Mouse (Mus musculus) midbrain, embryonic 15.5 days (tissue): ENCODE data around the gene Commd7. TPM values are rescaled to one million over a fixed set of nuclear protein-coding genes. Genes with fewer than 3 reads are reported as not detected.
"Not testable (repeated sequence)": the region's sequence is repeated elsewhere in the genome, so short reads cannot be mapped to it uniquely, and the experiment has no call there.

Experiments used
- ATAC-seq: fragments of 200-750 bp; cut with Nextera tagmentation; replicated peaks from 2 replicates; pipeline ENCODE4 v1.8.0; 2017; ENCODE audit warnings: moderate TSS enrichment
- H3K27ac ChIP-seq: fragments of 300-500 bp; sonication (generic); 2 replicates; pipeline ENCODE4 v1.5.1; 2015; ENCODE audit warnings: mild to moderate bottlenecking, inconsistent platforms
- H3K27me3 ChIP-seq: fragments of 300-500 bp; sonication (generic); replicated peaks from 2 replicates; pipeline ENCODE4 v1.6.1; 2015; ENCODE audit warnings: inconsistent platforms
- H3K36me3 ChIP-seq: fragments of 300-500 bp; sonication (generic); replicated peaks from 2 replicates; pipeline ENCODE4 v1.6.1; 2015; ENCODE audit warnings: inconsistent platforms
- H3K4me1 ChIP-seq: fragments of 300-500 bp; sonication (generic); 2 replicates; pipeline ENCODE4 v1.6.1; 2015; ENCODE audit warnings: inconsistent platforms
- H3K4me2 ChIP-seq: fragments of 300-500 bp; sonication (generic); 2 replicates; pipeline ENCODE4 v1.6.1; 2015; ENCODE audit warnings: inconsistent platforms, mild to moderate bottlenecking, moderate library complexity
- H3K4me3 ChIP-seq: fragments of 300-500 bp; sonication (generic); 2 replicates; pipeline ENCODE4 v1.5.1; 2015; ENCODE audit warnings: mild to moderate bottlenecking, inconsistent platforms
- H3K9ac ChIP-seq: fragments of 300-500 bp; sonication (generic); 2 replicates; pipeline ENCODE4 v1.6.1; 2015; ENCODE audit warnings: mild to moderate bottlenecking, inconsistent platforms
- H3K9me3 ChIP-seq: fragments of 300-500 bp; sonication (generic); 2 replicates; pipeline ENCODE4 v1.6.1; 2016; ENCODE audit warnings: inconsistent platforms
- WGBS: fragments of 180-500 bp; shearing (Covaris S2); methylation state at CpG from one replicate; pipeline ENCODE4 v1.1.7; 2015; ENCODE audit warnings: mixed read lengths; 5-methylcytosine and 5-hydroxymethylcytosine counted together
- polyA plus RNA-seq: library from polyadenylated mRNA; unstranded; fragments of >200 nt; fragmentation: Nextera tagmentation; extraction: Ambion mirVana; gene quantifications from 2 replicates; pipeline ENCODE4 v1.2.1, GENCODE M21; 2015

Gene Commd7
- 94.9 and 98.5 TPM in 2 replicates for polyA plus RNA-seq

DNA sequence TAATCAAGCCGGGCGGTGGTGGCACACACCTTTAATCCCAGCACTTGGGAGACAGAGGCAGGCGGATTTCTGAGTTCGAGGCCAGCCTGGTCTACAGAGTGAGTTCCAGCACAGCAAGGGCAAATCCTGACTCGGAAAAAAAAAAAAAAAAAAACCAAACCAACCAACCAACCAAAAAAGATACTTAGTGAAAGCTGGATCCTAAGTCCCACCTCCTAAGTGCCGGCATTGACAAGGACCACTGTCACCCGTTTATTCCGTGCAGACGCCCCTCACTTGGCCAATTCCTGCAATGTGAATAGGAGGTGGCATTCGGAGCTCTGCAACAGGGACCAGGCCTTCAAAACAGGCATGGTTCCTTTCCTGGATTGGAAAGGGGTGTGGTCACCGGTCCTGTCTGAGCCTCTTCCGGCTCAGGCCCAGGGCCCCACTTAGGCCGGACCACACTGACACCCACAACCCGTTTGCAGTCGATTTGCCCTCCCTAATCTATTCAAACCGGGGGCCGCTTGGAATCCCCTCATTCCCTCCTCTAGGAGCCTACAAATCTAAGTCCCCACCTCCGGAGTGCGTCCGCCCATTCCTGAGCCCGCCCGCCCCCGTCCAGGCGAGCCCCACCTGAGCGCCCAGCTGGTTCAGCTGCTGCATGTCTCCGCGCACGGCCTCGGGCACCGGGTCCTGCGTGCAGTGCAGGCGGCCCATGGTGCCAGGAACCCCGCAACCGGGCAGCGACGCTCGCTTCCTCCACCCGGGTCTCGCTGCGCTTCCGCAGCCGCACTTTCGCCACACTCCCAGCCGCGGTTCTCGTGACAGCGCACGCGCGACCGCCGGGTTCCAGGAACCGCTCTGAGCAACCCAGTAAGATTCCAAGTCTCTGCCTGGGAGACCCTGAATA, at the start of gene Commd7:
Gene Commd7 (minus strand): TSS at position 806 of the 895 bp plus-strand sequence.
- no peaks in the 10 kb centered on the region for H3K27me3 ChIP-seq
- ATAC-seq = peak; percentile 92
- H3K4me2 ChIP-seq = peak within 1 kb of the TSS; percentile 65
- peaks cover 20% of the 10 kb centered on the region for H3K4me1 ChIP-seq
- 5% methylated on average over 53 of the region's 53 CpGs for WGBS
- H3K9me3 ChIP-seq = no peaks in the 10 kb centered on the region
- peak within 1 kb of the TSS; percentile 92 for H3K27ac ChIP-seq
- peak within 1 kb of the TSS; percentile 82 for H3K4me3 ChIP-seq
- peak within 1 kb of the TSS; percentile 91 for H3K9ac ChIP-seq
- peaks cover 12% of the 10 kb centered on the region; the same call in 1 of the 2 replicates for H3K36me3 ChIP-seq

DNA sequence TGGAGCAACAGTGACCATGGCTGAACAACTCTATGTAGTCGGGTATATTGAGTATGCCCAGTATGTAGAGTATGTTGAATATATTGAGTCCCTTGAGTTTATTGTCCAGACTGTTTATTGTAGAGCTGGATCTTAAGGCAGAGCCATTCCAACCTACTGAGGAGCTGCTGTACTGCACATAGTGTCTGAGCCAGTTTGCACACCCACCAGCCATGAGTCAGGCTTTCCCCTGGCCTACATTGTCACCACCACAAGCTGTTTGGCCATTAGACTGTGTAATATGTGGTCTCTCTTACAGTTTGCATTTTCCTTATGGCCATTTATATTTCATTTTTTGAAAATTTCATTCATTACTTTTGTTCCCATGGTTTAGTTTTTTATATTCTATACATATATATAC, 47.4 kb upstream of the Commd7 start:
- Histone ChIP-seq H3K27ac (no peak overlapping the region), H3K9me3 (no peaks in the 10 kb centered on the region), H3K27me3 (no peaks in the 10 kb centered on the region), H3K4me1 (no peaks in the 10 kb centered on the region), H3K4me3 (no peak overlapping the region), H3K4me2 (no peak overlapping the region), H3K36me3 (no peaks in the 10 kb centered on the region), H3K9ac (no peak overlapping the region)
- ATAC-seq = no peak
- WGBS = 94% methylated on average over 1 of the region's 1 CpGs

DNA sequence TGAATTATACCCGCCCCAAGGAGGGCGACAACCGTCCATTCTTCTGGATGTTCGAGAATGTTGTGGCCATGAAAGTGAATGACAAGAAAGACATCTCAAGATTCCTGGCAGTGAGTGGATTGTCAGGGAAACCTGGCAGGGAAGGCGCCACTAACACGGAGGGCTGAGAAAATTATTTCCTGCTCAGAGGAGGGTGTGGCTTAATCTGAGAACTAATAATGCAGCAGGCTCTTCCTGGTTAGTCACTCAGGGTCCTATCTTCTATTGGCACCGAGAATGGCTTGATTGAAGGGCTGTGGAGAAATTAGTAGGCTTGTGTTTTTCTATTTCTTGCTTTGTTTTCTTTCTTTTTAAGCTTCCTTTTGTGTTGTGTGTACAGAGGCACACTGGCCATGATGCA, 45.0 kb upstream of the Commd7 start:
- Histone ChIP-seq H3K4me2 (no peak overlapping the region), H3K4me1 (no peaks in the 10 kb centered on the region), H3K27ac (no peak overlapping the region), H3K36me3 (no peaks in the 10 kb centered on the region), H3K4me3 (no peak overlapping the region), H3K9me3 (no peaks in the 10 kb centered on the region), H3K9ac (no peak overlapping the region), H3K27me3 (no peaks in the 10 kb centered on the region)
- ATAC-seq = no peak
- WGBS = 89% methylated on average over 7 of the region's 7 CpGs

DNA sequence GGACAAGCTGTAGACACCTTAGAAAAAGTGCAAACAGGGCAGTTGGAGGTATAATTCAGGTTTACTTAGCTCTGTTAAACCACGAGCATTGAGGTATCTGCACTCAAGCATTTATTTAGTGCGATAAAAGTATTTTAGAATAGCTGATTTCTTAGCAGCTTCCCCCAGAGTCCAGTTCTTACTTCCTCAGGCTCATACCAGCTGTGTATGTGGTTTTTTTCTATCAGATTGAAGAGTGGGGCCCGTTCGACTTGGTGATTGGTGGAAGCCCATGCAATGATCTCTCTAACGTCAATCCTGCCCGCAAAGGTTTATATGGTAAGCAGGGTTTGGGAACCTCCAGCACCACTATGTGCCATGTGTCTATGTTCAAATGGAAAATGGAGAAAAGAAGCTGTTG, 44.4 kb upstream of the Commd7 start:
- no peaks in the 10 kb centered on the region for H3K4me1 ChIP-seq
- WGBS = 92% methylated on average over 6 of the region's 6 CpGs
- H3K27me3 ChIP-seq = no peaks in the 10 kb centered on the region
- H3K9me3 ChIP-seq = no peaks in the 10 kb centered on the region
- no peak overlapping the region for H3K4me2 ChIP-seq
- H3K27ac ChIP-seq = no peak overlapping the region
- H3K36me3 ChIP-seq = no peaks in the 10 kb centered on the region
- no peak for ATAC-seq
- no peak overlapping the region for H3K4me3 ChIP-seq
- H3K9ac ChIP-seq = no peak overlapping the region

- WGBS = 79% methylated on average over 1 of the region's 1 CpGs
- not testable (repeated sequence) for H3K27ac ChIP-seq, H3K36me3 ChIP-seq, H3K4me1 ChIP-seq, H3K9ac ChIP-seq, H3K4me3 ChIP-seq, ATAC-seq, H3K27me3 ChIP-seq, H3K9me3 ChIP-seq, H3K4me2 ChIP-seq
Observed at GRCm38 (mm10) chr2:153675364-153675763, 42.8 kb upstream of the Commd7 start.

DNA sequence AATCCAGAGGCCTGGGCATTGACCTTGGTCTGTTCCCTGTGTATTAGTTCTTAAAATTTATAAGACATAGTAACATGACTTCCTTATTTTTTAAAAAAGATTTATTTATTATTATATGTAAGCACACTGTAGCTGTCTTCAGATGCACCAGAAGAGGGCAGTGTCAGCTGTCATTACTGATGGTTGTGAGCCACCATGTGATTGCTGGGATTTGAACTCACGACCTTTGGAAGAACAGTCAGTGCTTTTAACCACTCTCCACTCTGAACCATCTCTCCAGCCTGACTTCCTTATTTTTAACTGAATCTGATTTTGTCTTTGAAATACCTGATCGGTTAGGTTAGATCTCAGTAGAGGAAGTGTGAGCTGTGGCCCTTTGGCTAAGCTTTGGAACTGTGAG, 40.0 kb upstream of the Commd7 start:
- Histone ChIP-seq H3K4me3 (no peak overlapping the region), H3K27me3 (no peaks in the 10 kb centered on the region), H3K36me3 (no peaks in the 10 kb centered on the region), H3K9me3 (no peaks in the 10 kb centered on the region), H3K9ac (no peak overlapping the region), H3K27ac (no peak overlapping the region), H3K4me1 (no peaks in the 10 kb centered on the region), H3K4me2 (no peak overlapping the region)
- no peak for ATAC-seq
- WGBS = 91% methylated on average over 2 of the region's 2 CpGs

- Histone ChIP-seq H3K4me1 (no peaks in the 10 kb centered on the region), H3K4me3 (no peak overlapping the region), H3K9ac (no peak overlapping the region), H3K9me3 (no peaks in the 10 kb centered on the region), H3K36me3 (no peaks in the 10 kb centered on the region), H3K27ac (no peak overlapping the region), H3K27me3 (no peaks in the 10 kb centered on the region), H3K4me2 (no peak overlapping the region)
- 50% methylated on average over 5 of the region's 5 CpGs for WGBS
- ATAC-seq = no peak
Observed at GRCm38 (mm10) chr2:153670111-153670510, 37.5 kb upstream of the Commd7 start.

GRCm38 (mm10) chr2:153668754-153669376, 36.3 kb upstream of the Commd7 start:
- H3K9me3 ChIP-seq = no peaks in the 10 kb centered on the region
- H3K4me1 ChIP-seq = no peaks in the 10 kb centered on the region
- H3K9ac ChIP-seq = no peak overlapping the region
- H3K27ac ChIP-seq = no peak overlapping the region
- 0 out of 2 replicates have a peak, but pooled peaks have one; percentile 70 for ATAC-seq
- 63% methylated on average over 7 of the region's 7 CpGs for WGBS
- no peak overlapping the region for H3K4me2 ChIP-seq
- no peaks in the 10 kb centered on the region for H3K27me3 ChIP-seq
- H3K4me3 ChIP-seq = no peak overlapping the region
- no peaks in the 10 kb centered on the region for H3K36me3 ChIP-seq

GRCm38 (mm10) chr2:153665401-153665800, 32.8 kb upstream of the Commd7 start:
- Histone ChIP-seq H3K4me1 (no peaks in the 10 kb centered on the region), H3K27ac (no peak overlapping the region), H3K9me3 (no peaks in the 10 kb centered on the region), H3K4me2 (no peak overlapping the region), H3K9ac (no peak overlapping the region), H3K36me3 (0 out of 2 replicates have a peak, but pooled peaks cover 3% of the 10 kb centered on the region), H3K27me3 (no peaks in the 10 kb centered on the region), H3K4me3 (no peak overlapping the region)
- no peak for ATAC-seq
- 91% methylated on average over 7 of the region's 7 CpGs for WGBS

- WGBS = 49% methylated on average over 3 of the region's 3 CpGs
- H3K4me1 ChIP-seq = no peaks in the 10 kb centered on the region
- no peak overlapping the region for H3K4me3 ChIP-seq
- H3K4me2 ChIP-seq = no peak overlapping the region
- no peaks in the 10 kb centered on the region for H3K9me3 ChIP-seq
- 0 out of 2 replicates have a peak, but pooled peaks cover 3% of the 10 kb centered on the region for H3K36me3 ChIP-seq
- H3K27ac ChIP-seq = no peak overlapping the region
- no peak for ATAC-seq
- H3K9ac ChIP-seq = no peak overlapping the region
- no peaks in the 10 kb centered on the region for H3K27me3 ChIP-seq
Observed at GRCm38 (mm10) chr2:153660616-153661015, 28.0 kb upstream of the Commd7 start.

GRCm38 (mm10) chr2:153657659-153658058, 25.1 kb upstream of the Commd7 start:
- H3K9ac ChIP-seq, H3K4me2 ChIP-seq, H3K27me3 ChIP-seq, H3K4me1 ChIP-seq, H3K9me3 ChIP-seq, H3K4me3 ChIP-seq, H3K27ac ChIP-seq, H3K36me3 ChIP-seq, ATAC-seq: not testable (repeated sequence)
- 87% methylated on average over 8 of the region's 8 CpGs for WGBS

- no peak for ATAC-seq
- H3K9ac ChIP-seq = no peak overlapping the region
- 42% methylated on average over 3 of the region's 3 CpGs for WGBS
Observed at GRCm38 (mm10) chr2:153651681-153652080, 19.1 kb upstream of the Commd7 start.

More at GRCm38 (mm10) chr2:153651681-153652080, 19.1 kb upstream of the Commd7 start:
- H3K36me3 ChIP-seq = no peaks in the 10 kb centered on the region
- no peaks in the 10 kb centered on the region for H3K9me3 ChIP-seq
- no peak overlapping the region for H3K4me3 ChIP-seq
- peaks cover 18% of the 10 kb centered on the region for H3K4me1 ChIP-seq
- H3K27ac ChIP-seq = no peak overlapping the region
- H3K27me3 ChIP-seq = peaks cover 6% of the 10 kb centered on the region; the same call in 1 of the 2 replicates
- H3K4me2 ChIP-seq = no peak overlapping the region
